Mouse (Mus musculus): ENCODE data around the gene Taar7a.

GRCm38 (mm10) chr10:23963444-23963843 lies 29.8 kb downstream of the Taar7a start:
- TF ChIP-seq POLR2A (IDR thresholded peaks at IDR 0.05; ENCODE audit: insufficient read length, low read depth) (no peak), MAX (IDR thresholded peaks at IDR 0.05; ENCODE audit: low read depth) (no peak), TCF12 (IDR thresholded peaks at IDR 0.05; ENCODE audit: insufficient read depth, poor library complexity, severe bottlenecking) (no peak), CEBPB (IDR thresholded peaks at IDR 0.05; ENCODE audit: insufficient read depth, poor library complexity, severe bottlenecking) (no peak), REST (IDR thresholded peaks at IDR 0.05; ENCODE audit: insufficient read depth, insufficient read length) (no peak), USF1 (IDR thresholded peaks at IDR 0.05; ENCODE audit: low read depth) (no peak), MYOD1 (IDR thresholded peaks at IDR 0.05; ENCODE audit: control insufficient read depth in 1 of 3, insufficient read length in 2 of 3, low read depth in 2 of 3) (no peak), MYOG (IDR thresholded peaks at IDR 0.05; ENCODE audit: control insufficient read depth in 1 of 3, insufficient read depth in 1 of 3, insufficient read length in 2 of 3, low read depth in 2 of 3) (no peak), SRF (IDR thresholded peaks at IDR 0.05; ENCODE audit: control insufficient read depth, insufficient read length, low read depth) (no peak), E2F4 (IDR thresholded peaks at IDR 0.05; ENCODE audit: insufficient read depth) (no peak)

Data from myocyte (in vitro differentiated cells).